Mouse (Mus musculus) neural tube, embryonic 13.5 days (tissue): ENCODE data around the gene Vwc2l. TPM values are rescaled to one million over a fixed set of nuclear protein-coding genes. Genes with fewer than 3 reads are reported as not detected.

Experiments
- ATAC-seq: fragments of 200-750 bp; cut with Nextera tagmentation; 2 replicates; pipeline ENCODE4 v1.8.0; 2017; ENCODE audit warnings: low read depth, mild to moderate bottlenecking, moderate TSS enrichment, moderate library complexity
- H3K27ac ChIP-seq: fragments of 300-500 bp; sonication (generic); replicated peaks from 2 replicates; pipeline ENCODE4 v1.5.1; 2015; ENCODE audit warnings: moderate library complexity, mild to moderate bottlenecking, inconsistent platforms
- H3K27me3 ChIP-seq: fragments of 300-500 bp; sonication (generic); 2 replicates; pipeline ENCODE4 v1.6.1; 2015; ENCODE audit warnings: mild to moderate bottlenecking, inconsistent platforms
- H3K36me3 ChIP-seq: fragments of 300-500 bp; sonication (generic); 2 replicates; pipeline ENCODE4 v1.6.1; 2015; ENCODE audit warnings: mild to moderate bottlenecking, inconsistent platforms
- H3K4me1 ChIP-seq: fragments of 300-500 bp; sonication (generic); replicated peaks from 2 replicates; pipeline ENCODE4 v1.6.1; 2015; ENCODE audit warnings: inconsistent platforms
- H3K4me2 ChIP-seq: fragments of 300-500 bp; sonication (generic); 2 replicates; pipeline ENCODE4 v1.6.1; 2015; ENCODE audit warnings: inconsistent platforms, mild to moderate bottlenecking, moderate library complexity
- H3K4me3 ChIP-seq: fragments of 300-500 bp; sonication (generic); 2 replicates; pipeline ENCODE4 v1.5.1; 2015; ENCODE audit warnings: mild to moderate bottlenecking, inconsistent platforms
- H3K9ac ChIP-seq: fragments of 300-500 bp; sonication (generic); 2 replicates; pipeline ENCODE4 v1.6.1; 2015; ENCODE audit warnings: moderate library complexity, mild to moderate bottlenecking, inconsistent platforms
- H3K9me3 ChIP-seq: fragments of 300-500 bp; sonication (generic); 2 replicates; pipeline ENCODE4 v1.6.1; 2016; ENCODE audit warnings: inconsistent platforms
- WGBS: fragments of 180-500 bp; shearing (Covaris S2); methylation state at CpG from one replicate; pipeline ENCODE4 v1.1.7; 2015; 5-methylcytosine and 5-hydroxymethylcytosine counted together
- polyA plus RNA-seq: library from polyadenylated mRNA; unstranded; fragments of >200 nt; fragmentation: Nextera tagmentation; extraction: Ambion mirVana; gene quantifications from 2 replicates; pipeline ENCODE4 v1.2.1, GENCODE M21; 2015

Gene Vwc2l
- polyA plus RNA-seq, 1 experiment from 2014 or later: 3.5 TPM

DNA sequence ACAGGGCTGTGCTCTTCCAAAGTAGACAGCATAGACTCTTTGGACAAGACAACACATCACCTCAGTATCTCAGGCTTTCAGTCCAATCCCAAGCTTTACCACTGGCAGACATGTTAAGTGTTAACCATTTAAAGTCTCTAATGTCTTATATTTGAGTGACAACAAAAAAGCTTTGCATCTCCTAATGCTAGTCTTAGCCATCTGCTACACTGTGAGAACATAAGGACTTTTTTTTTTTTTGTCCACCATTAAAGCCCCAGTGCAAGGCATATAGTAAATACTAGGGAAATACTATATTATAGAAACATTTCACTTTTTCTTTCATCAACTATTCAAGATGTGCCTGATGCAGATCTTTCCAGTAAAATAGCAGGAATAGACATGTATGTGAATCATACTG lies 119.8 kb downstream of the Vwc2l start:
- H3K4me3 ChIP-seq: no peak overlapping the region
- H3K4me2 ChIP-seq: no peak overlapping the region
- H3K9me3 ChIP-seq: no peaks in the 10 kb centered on the region
- no peak overlapping the region for H3K9ac ChIP-seq
- H3K4me1 ChIP-seq: no peaks in the 10 kb centered on the region
- H3K27me3 ChIP-seq: no peaks in the 10 kb centered on the region
- H3K27ac ChIP-seq: no peak overlapping the region
- no peak for ATAC-seq
- H3K36me3 ChIP-seq: no peaks in the 10 kb centered on the region

DNA sequence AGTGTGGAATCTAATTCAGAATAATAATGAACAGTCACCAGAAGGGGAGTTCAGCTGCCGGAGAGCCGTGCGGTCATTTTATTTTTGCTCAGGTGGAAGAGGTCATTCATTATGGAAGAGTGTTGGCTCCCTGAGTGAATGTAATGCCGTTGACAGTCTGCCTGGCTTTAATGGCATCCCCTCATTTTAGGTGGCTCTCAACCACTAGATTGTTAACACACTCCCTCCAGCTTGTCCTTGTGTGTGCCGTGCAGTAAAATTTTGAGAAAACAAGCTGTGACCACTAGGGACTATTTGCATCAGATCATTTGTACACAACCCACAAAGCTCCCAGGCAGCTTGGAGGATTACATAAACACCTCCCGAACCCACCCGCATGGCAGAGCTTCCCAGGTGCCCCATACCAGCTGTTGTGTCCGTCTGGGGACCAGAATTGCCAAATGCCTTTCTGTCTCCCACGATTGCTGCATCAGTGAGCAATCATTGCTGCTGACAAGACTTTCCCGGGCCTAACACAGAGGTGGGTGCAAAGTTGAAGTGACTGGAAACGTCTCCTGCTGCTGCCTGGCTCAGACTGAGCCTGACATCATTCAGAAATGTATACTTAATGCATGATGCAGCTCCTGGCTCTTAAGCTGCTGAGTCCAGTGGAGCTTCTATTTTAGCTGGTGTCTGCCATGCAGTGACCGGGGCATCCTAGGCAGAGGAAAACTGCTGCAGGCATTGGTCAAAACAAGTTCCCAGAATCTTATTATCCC lies 126.3 kb downstream of the Vwc2l start:
- ATAC-seq: no peak; the same call in 1 of the 2 replicates
- 53% methylated on average over 12 of the region's 12 CpGs for WGBS
- no peak overlapping the region for H3K9ac ChIP-seq
- H3K9me3 ChIP-seq: no peaks in the 10 kb centered on the region
- H3K4me3 ChIP-seq: no peak overlapping the region
- H3K36me3 ChIP-seq: no peaks in the 10 kb centered on the region
- no peaks in the 10 kb centered on the region for H3K27me3 ChIP-seq
- H3K4me2 ChIP-seq: no peak overlapping the region
- H3K4me1 ChIP-seq: peaks cover 11% of the 10 kb centered on the region; the same call in 1 of the 2 replicates
- H3K27ac ChIP-seq: no peak overlapping the region

DNA sequence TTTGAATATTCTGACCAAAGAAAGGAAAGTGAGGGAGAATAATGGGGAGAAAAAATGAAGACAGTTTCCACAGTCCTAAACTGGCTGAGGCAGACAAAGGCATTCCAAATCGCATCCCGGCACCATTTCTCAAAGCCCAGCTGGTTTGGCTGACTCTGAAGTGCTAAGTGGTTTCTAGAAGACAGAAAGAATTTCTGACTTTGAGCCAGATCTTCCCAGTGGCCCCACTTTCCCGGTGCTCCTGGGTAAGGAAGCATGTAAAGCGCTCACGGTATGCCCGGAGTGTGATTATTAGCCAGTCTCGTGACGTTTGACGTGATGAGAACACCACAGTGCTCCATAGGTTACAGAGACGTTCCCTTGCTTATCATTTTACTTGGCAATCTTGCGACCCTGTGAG lies 127.9 kb downstream of the Vwc2l start:
- Histone ChIP-seq H3K27ac (no peak overlapping the region), H3K4me2 (no peak overlapping the region), H3K9me3 (no peaks in the 10 kb centered on the region), H3K36me3 (no peaks in the 10 kb centered on the region), H3K9ac (no peak overlapping the region), H3K4me1 (peaks cover 11% of the 10 kb centered on the region; the same call in 1 of the 2 replicates), H3K27me3 (no peaks in the 10 kb centered on the region), H3K4me3 (no peak overlapping the region)
- WGBS: 82% methylated on average over 11 of the region's 11 CpGs
- no peak for ATAC-seq

DNA sequence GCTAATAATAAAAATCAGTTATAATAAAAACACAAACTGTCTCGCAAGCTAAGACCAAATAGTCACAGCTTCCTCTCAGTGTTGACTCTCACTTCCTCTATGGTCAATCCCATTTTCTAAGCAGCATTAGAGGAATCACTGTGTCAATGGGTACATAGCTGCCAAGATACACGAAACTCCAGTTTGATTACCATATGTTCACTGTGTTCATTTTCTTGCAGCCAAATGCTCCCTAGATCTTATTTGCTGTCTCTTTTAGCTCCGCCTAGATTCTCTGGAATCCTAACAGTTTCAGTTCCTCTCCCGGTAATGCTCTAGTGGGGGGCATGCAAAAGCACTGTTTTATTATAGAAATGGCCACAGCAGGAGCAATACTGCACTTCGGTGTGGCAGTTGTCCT lies 130.4 kb downstream of the Vwc2l start:
- ATAC-seq: no peak
- Histone ChIP-seq H3K27ac (no peak overlapping the region), H3K4me3 (no peak overlapping the region), H3K4me1 (peaks cover 11% of the 10 kb centered on the region; the same call in 1 of the 2 replicates), H3K36me3 (no peaks in the 10 kb centered on the region), H3K9me3 (no peaks in the 10 kb centered on the region), H3K4me2 (no peak overlapping the region), H3K9ac (no peak overlapping the region), H3K27me3 (no peaks in the 10 kb centered on the region)
- WGBS: 69% methylated on average over 5 of the region's 5 CpGs

DNA sequence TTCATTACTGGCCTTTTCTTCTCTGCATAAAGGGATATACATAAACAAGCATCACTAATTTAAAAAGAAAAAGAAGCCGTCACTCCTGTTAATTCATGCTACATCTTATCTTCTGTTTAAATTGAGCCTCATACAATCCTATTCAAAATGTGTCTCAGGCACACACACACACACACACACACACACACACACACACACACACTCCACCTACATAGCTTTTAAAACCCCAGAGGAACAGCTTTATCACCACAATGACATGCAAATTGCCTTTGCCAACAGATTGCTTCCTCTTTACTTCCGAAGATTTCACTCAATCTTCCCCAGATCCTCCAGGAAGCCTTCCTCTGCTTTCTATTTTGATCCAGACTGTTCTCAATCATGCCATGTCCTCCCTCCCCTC lies 136.2 kb downstream of the Vwc2l start:
- Histone ChIP-seq H3K27me3 (no peaks in the 10 kb centered on the region), H3K9me3 (no peaks in the 10 kb centered on the region), H3K27ac (no peak overlapping the region), H3K4me2 (no peak overlapping the region), H3K36me3 (no peaks in the 10 kb centered on the region), H3K4me3 (no peak overlapping the region), H3K4me1 (no peaks in the 10 kb centered on the region), H3K9ac (no peak overlapping the region)
- ATAC-seq: no peak
- 40% methylated on average over 2 of the region's 2 CpGs for WGBS

DNA sequence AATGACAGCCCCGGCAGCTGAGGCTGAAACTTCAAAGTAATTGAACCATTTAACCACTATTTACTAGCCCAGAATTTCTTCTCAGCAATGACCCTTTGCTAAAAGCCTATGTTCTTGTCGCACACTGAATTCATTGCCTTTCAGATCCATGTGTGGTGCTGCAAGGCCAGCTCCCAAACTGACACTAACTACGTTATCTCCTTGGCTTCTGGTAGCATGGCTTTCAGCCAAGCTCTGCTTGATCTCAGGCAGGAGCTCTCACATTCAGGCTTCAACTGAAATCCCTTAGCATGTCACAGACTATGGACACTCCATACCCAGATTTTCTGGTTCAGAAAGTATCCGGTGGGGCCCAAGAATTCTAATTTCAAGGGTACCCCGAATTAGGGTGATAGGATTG lies 140.6 kb downstream of the Vwc2l start:
- WGBS: 77% methylated on average over 5 of the region's 5 CpGs
- H3K4me2 ChIP-seq: no peak overlapping the region
- no peaks in the 10 kb centered on the region for H3K9me3 ChIP-seq
- ATAC-seq: no peak
- H3K36me3 ChIP-seq: no peaks in the 10 kb centered on the region
- H3K4me3 ChIP-seq: no peak overlapping the region
- no peak overlapping the region for H3K27ac ChIP-seq
- H3K27me3 ChIP-seq: no peaks in the 10 kb centered on the region
- H3K4me1 ChIP-seq: no peaks in the 10 kb centered on the region
- H3K9ac ChIP-seq: no peak overlapping the region

DNA sequence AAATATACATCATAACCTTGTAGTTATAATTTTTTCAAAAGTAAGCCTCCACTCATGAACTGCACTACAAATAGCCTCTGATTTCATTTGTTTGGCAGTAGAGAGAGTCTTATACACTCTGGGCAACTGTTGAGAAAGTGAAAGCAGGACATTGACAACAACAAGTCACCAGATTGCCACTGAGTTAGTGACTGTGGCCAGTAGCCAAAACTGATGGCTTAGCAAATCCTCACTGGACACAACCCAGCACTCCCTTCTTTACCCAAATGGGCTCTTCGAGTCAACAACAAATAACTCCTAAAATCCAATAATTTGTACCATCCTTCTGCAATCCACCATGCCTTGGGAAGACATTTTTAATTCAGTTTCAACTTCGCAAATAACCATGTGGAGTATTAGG lies 155.0 kb downstream of the Vwc2l start:
- no peak overlapping the region for H3K4me3 ChIP-seq
- no peak overlapping the region for H3K4me2 ChIP-seq
- H3K27ac ChIP-seq: no peak overlapping the region
- no peaks in the 10 kb centered on the region for H3K9me3 ChIP-seq
- no peaks in the 10 kb centered on the region for H3K36me3 ChIP-seq
- WGBS: 91% methylated on average over 2 of the region's 2 CpGs
- H3K4me1 ChIP-seq: no peaks in the 10 kb centered on the region
- H3K9ac ChIP-seq: no peak overlapping the region
- H3K27me3 ChIP-seq: no peaks in the 10 kb centered on the region
- no peak for ATAC-seq

DNA sequence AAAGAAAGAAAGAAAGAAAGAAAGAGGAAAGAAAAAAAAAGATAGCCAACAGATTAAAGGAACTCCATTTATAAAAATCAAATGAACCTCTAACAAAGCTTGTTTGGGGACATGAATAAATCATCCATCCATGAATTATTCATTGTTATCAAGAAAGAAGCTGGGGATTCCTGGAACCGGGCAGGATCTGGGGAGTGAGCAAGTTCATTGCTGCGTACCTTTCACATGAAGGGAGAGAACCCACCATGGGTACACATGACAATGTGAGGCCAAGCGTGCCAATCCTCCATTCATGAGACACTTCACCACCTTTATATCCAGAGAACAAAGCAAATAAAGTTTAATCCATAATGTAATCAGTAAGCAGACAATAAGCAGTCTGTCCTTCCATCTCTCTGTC lies 155.8 kb downstream of the Vwc2l start:
- Histone ChIP-seq H3K36me3 (no peaks in the 10 kb centered on the region), H3K4me2 (no peak overlapping the region), H3K27me3 (no peaks in the 10 kb centered on the region), H3K4me3 (no peak overlapping the region), H3K27ac (no peak overlapping the region), H3K4me1 (no peaks in the 10 kb centered on the region), H3K9ac (no peak overlapping the region), H3K9me3 (no peaks in the 10 kb centered on the region)
- 42% methylated on average over 3 of the region's 3 CpGs for WGBS
- no peak for ATAC-seq

DNA sequence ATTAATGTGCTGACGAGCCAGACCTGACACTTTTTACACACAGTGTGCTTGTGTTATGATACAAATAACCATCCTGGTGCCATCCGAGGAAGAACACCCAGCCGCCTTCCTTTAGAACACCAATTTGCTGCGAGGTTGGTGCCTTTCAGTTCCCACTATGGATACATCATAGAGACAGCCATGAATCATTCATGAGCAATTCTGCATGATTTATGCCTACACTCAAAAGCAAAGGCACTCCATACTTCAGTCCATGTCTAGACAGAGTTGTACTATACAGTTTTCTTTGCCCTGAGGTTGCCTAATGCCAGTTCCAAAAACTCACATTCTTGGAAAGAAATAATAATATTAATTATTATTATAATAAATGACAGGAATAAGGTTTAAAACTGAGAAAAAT lies 158.6 kb downstream of the Vwc2l start:
- whole genome bisulfite sequencing: 58% methylated on average over 4 of the region's 4 CpGs
- ATAC-seq: no peak
- Histone ChIP-seq H3K4me1 (no peaks in the 10 kb centered on the region), H3K4me3 (no peak overlapping the region), H3K9me3 (no peaks in the 10 kb centered on the region), H3K9ac (no peak overlapping the region), H3K4me2 (no peak overlapping the region), H3K27ac (no peak overlapping the region), H3K36me3 (no peaks in the 10 kb centered on the region), H3K27me3 (no peaks in the 10 kb centered on the region)

DNA sequence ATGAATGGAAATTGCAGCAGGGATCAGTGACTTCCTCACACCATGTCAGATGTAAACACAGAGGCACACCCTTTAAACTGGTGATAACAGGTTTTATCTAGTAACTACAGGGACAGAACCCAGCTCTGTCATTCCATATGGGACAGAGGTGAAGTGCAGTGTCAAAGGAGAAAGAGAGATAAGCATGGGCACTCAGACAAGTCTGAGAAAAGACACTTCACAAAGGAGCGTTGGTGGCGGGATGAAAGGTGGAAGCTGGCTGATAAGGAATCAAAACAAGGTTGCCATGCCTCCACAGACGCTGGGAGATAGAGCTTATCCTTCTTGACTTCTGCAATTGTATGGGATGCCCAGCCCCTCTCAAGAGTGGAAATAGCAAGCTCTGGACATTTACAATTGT lies 176.8 kb downstream of the Vwc2l start:
- Histone ChIP-seq H3K4me1 (no peaks in the 10 kb centered on the region), H3K27ac (no peak overlapping the region), H3K4me2 (no peak overlapping the region), H3K4me3 (no peak overlapping the region), H3K9ac (no peak overlapping the region), H3K27me3 (no peaks in the 10 kb centered on the region), H3K9me3 (no peaks in the 10 kb centered on the region), H3K36me3 (no peaks in the 10 kb centered on the region)
- 73% methylated on average over 3 of the region's 3 CpGs for WGBS
- no peak for ATAC-seq

DNA sequence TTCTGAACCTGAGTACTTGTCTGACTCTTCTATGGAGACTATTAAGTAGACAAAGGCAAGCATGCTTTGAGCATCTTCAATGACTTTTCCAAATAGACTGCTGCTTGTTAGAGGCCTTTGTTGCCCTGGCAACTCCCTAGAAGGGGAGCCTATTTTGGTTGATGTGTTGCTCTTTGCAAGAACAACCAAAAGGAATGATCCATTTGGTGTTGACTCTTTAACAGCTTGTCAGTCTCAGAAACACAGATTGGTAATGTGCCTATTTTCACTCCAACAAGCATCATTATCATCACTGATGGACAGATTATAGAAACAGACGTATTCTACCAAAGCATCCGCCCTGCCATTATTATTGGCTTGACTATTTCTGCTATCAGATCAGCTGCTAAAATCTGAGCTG lies 181.9 kb downstream of the Vwc2l start:
- H3K36me3 ChIP-seq: no peaks in the 10 kb centered on the region
- no peak overlapping the region for H3K9ac ChIP-seq
- 84% methylated on average over 2 of the region's 2 CpGs for WGBS
- no peak overlapping the region for H3K27ac ChIP-seq
- no peak for ATAC-seq
- H3K4me3 ChIP-seq: no peak overlapping the region
- H3K4me2 ChIP-seq: no peak overlapping the region
- H3K27me3 ChIP-seq: no peaks in the 10 kb centered on the region
- H3K9me3 ChIP-seq: no peaks in the 10 kb centered on the region
- no peaks in the 10 kb centered on the region for H3K4me1 ChIP-seq

DNA sequence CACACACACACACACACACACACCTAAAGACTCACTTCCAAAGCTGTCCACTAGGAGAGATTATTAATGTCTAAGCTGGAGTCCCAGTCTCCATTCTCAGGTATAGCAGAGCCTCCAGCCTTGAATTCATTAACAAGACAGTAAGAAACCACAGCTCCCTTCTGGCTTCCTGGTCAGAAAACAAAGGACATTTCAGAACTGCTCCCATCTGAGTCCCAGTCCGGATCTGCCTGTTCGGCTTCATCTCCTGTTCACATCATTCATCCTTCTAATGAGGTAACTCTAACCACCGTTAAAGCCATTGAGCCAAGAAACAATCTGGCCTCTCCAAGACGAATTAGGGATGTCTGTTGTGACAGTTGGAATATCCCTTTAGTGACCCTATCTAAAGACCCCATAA lies 185.7 kb downstream of the Vwc2l start:
- WGBS: 52% methylated on average over 4 of the region's 4 CpGs
- H3K4me2 ChIP-seq: no peak overlapping the region
- no peak overlapping the region for H3K4me3 ChIP-seq
- H3K27ac ChIP-seq: no peak overlapping the region
- ATAC-seq: no peak
- no peaks in the 10 kb centered on the region for H3K4me1 ChIP-seq
- H3K36me3 ChIP-seq: no peaks in the 10 kb centered on the region
- H3K9ac ChIP-seq: no peak overlapping the region
- no peaks in the 10 kb centered on the region for H3K27me3 ChIP-seq
- no peaks in the 10 kb centered on the region for H3K9me3 ChIP-seq

DNA sequence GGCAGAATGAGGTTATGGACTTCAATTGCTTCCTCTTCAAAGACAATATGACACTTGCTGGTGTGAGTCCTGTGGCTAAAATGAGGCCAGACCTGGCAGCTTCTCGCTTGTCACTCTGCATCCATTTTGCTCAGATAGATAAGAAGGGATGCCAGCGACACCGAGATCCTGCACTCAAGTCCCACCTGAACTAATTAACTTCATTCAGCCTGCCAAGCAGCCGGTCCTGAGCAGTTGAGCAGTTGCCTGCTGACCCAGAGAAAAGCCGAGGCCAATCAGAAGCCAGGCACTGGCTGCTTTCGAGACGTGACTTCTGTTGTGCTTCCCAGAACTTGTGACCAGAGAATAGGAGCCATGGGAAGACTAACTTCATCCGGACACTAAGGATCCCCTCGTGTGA lies 187.6 kb downstream of the Vwc2l start:
- Histone ChIP-seq H3K27me3 (no peaks in the 10 kb centered on the region), H3K36me3 (no peaks in the 10 kb centered on the region), H3K4me3 (no peak overlapping the region), H3K27ac (no peak overlapping the region), H3K9ac (no peak overlapping the region), H3K4me2 (no peak overlapping the region), H3K4me1 (no peaks in the 10 kb centered on the region; the same call in 1 of the 2 replicates), H3K9me3 (no peaks in the 10 kb centered on the region)
- WGBS: 68% methylated on average over 9 of the region's 9 CpGs
- ATAC-seq: no peak
